Mouse (Mus musculus): Measurements from ENCODE around the gene Atl1.

GRCm38 (mm10) chr12:69998186-69998983 lies 106.0 kb downstream of the Atl1 start:
- TF ChIP-seq CTCF (IDR thresholded peaks at IDR 0.05; ENCODE audit: control insufficient read depth, insufficient read depth, insufficient read length) (no peak), MYOD1 (IDR thresholded peaks at IDR 0.05; ENCODE audit: control insufficient read depth, insufficient read length, low read depth) (peak; percentile 29), MYOG (IDR thresholded peaks at IDR 0.05; ENCODE audit: control insufficient read depth, extremely low read depth, insufficient read length) (no peak), MAX (IDR thresholded peaks at IDR 0.05) (no peak), CEBPB (IDR thresholded peaks at IDR 0.05; ENCODE audit: low read depth) (no peak)
